Mouse (Mus musculus) c-Kit-positive CD71-positive TER-119-positive erythroid progenitor cells, embryonic 14.5 days (primary cell): ENCODE results near the gene Odf3l1.

Source experiments
- DNase-seq: peaks from one replicate; pipeline ENCODE4 v3.0.0-alpha.2; 2013; ENCODE audit warnings: low spot score

Odf3l1 gene

DNA sequence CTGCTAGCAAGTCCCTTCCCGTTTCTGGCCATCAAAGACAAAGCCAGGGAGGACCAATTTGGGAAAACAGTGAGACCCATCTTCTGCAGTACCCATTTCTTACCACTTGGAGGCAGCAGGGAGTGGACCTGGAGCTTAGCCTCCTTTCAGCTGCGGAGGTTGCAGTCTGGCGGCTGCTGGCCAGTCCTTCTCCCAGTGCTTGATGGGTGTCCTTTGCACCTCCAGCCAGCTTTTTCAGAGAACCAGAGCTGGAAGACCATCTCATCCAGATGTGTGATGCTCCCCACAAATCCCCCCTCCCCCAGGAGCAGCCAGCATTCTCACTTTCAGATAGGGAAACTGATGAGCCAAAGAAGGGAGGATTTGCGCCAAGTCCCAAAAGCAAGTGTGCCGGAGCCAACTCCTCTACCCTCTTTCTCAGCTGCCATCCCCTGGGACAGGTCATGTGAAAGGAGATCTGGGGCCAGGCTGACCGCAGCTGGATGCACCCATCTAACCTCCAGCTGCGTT lies 20.7 kb downstream of the Odf3l1 start:
- DNase-seq = peak; percentile 26

GRCm38 (mm10) chr9:56842303-56842719 lies 22.2 kb downstream of the Odf3l1 start:
- no peak for DNase-seq

DNA sequence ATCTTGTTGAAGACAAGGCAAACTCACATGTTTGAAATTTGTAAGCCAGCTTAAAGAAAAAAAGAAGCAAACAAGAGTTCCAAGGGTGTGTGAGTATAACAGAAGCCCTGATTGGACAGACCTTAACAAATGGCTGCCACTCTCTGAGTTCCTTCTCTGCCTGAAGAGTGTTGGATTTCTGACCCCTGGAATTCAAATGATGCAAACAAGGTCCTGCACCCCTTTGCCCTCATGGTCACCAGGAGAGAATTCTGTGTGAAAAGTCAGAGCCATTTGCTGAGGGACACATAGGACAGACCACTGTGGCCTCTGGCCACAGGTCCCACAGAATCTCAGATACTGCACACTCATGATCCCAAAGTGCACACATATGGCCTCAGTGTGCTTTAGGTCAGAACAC lies 22.6 kb downstream of the Odf3l1 start:
- no peak for DNase-seq

- DNase-seq = no peak
These were observed 23.8 kb downstream of the Odf3l1 start for GRCm38 (mm10) chr9:56840721-56841120.

DNA sequence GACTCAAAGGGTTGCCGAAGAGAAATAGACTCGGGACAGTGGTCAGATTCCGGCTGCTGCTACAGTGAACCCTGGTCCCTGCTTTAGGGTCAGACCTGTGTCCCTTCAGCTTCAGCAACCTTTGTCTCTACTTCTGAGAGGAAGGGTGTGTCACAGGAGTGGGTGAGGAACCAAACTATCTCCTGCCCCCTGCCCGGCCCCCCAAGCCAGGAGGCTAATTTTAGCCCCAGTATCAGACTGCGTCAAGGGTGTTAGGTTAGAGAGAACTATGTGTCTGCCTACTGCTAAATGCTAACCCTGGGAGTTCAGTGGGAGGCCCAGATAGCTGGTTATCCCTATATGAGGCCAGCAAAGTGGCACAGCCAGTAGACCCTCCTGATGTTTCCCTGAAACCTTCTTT lies 29.3 kb downstream of the Odf3l1 start:
- DNase-seq = no peak

- DNase-seq = no peak
These were observed 31.6 kb downstream of the Odf3l1 start for GRCm38 (mm10) chr9:56832900-56833299.

DNA sequence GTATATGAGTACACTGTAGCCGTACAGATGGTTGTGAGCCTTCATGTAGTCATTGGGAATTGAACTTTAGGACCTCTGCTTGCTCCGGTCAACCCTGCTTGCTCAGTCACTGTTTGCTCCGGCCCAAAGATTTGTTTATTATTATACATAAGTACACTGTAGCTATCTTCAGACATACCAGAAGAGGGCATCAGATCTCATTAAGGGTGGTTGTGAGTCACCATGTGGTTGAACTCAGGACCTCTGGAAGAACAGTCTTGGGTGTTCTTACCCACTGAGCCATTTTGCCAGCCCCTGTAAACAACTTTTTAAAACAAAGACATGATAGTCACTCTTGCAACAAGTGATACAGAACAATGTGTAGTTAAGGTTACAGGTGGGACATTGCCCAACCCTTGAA lies 32.6 kb downstream of the Odf3l1 start:
- no peak for DNase-seq

GRCm38 (mm10) chr9:56830162-56830561 lies 34.3 kb downstream of the Odf3l1 start:
- DNase-seq = no peak

- no peak for DNase-seq
These were observed 35.6 kb downstream of the Odf3l1 start for GRCm38 (mm10) chr9:56828841-56829240.

DNA sequence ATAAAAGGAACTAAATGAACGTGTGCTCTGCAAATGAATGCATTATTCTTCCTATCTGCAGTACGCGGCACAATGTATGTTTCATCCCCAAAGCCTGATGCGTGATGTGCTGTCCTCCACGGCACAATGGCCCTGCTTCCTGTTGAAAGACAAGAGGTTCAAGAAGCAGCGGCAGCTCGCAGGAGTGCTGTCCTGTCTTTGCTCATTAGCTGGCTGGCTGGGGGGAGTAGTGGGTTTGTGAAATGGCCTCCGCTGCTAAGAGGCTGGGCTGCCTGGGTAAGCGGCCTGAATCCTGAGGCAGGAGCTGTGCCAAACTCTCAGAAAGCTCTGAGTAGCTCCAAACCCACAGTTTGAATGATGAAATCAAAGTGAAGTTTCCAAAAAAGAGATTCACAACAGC lies 36.3 kb downstream of the Odf3l1 start:
- no peak for DNase-seq

- no peak for DNase-seq
These were observed 38.8 kb downstream of the Odf3l1 start for GRCm38 (mm10) chr9:56825476-56826213.

GRCm38 (mm10) chr9:56824900-56825299 lies 39.6 kb downstream of the Odf3l1 start:
- DNase-seq = no peak

- no peak for DNase-seq
These were observed 53.6 kb downstream of the Odf3l1 start for GRCm38 (mm10) chr9:56810916-56811315.

GRCm38 (mm10) chr9:56807990-56808389 lies 56.5 kb downstream of the Odf3l1 start:
- no peak for DNase-seq

DNA sequence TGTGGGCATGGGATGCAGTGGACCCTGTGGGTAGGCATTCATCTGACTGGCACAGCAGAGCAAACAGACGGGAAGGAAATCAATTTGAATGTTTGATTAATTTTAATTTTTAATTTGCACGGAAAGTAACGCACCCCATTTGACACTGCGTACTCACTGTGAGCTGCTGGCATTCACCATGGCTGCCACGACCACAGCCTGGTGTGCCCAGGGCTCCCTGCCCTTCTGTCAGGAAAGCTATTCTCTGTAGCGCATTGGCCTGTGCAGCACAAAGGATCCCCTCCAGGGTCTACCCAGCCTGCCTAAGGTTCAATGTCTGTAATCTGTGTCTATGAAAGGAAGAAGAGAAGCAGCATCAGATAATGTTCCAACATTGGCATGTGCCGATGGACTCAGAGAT lies 61.3 kb downstream of the Odf3l1 start:
- no peak for DNase-seq
